Mouse (Mus musculus): Measurements from ENCODE around the gene Itpka. TPM values are rescaled to one million over a fixed set of nuclear protein-coding genes. Genes with fewer than 3 reads are reported as not detected.

Gene Itpka
- total RNA-seq, 1 experiment from 2014 or later = 0.70 TPM

Other genes with a start within 250 kb of the Itpka start
- 0.12 TPM in 2 replicates for gene Exd1, start 194.7 kb upstream of the Itpka start, total RNA-seq (2017)
- gene Chp1, start 194.6 kb upstream of the Itpka start, total RNA-seq (2017) = 143 and 172 TPM in 2 replicates
- gene Nusap1, start 124.0 kb upstream of the Itpka start, total RNA-seq (2017) = 2.8 TPM in 2 replicates
- gene Oip5, start 123.9 kb upstream of the Itpka start, total RNA-seq (2017) = 1.2 and 1.8 TPM in 2 replicates
- gene Ndufaf1, start 79.5 kb upstream of the Itpka start, total RNA-seq (2017) = 14.0 and 20.1 TPM in 2 replicates
- 34.7 and 36.4 TPM in 2 replicates for gene Rtf1, start 67.3 kb upstream of the Itpka start, total RNA-seq (2017)
- 2.3 and 2.4 TPM in 2 replicates for gene Ltk, start 18.1 kb downstream of the Itpka start, total RNA-seq (2017)
- gene Rpap1, start 45.2 kb downstream of the Itpka start, total RNA-seq (2017) = 10.5 and 11.9 TPM in 2 replicates
- 0.12 TPM in 1 of 2 replicates, not detected in the other for gene Tyro3, start 55.4 kb downstream of the Itpka start, total RNA-seq (2017)
- 106 and 110 TPM in 2 replicates for gene Mga, start 154.9 kb downstream of the Itpka start, total RNA-seq (2017)
- gene Mapkbp1, start 230.4 kb downstream of the Itpka start, total RNA-seq (2017) = 4.1 and 4.8 TPM in 2 replicates